Mouse (Mus musculus): ENCODE measurements around the gene Macrod2. TPM values are rescaled to one million over a fixed set of nuclear protein-coding genes. Genes with fewer than 3 reads are reported as not detected.
A peak's percentile ranks its signal among the peaks of the same experiment; 100 is the strongest.

Macrod2 gene
- total and polyA plus RNA-seq, 2 experiments from 2014 or later, result 37.3 to 67.2 TPM

GRCm38 (mm10) chr2:140427283-140427682 lies 32.2 kb downstream of the Macrod2 start:
- no peak overlapping the region for H3K4me2 ChIP-seq (ENCODE audit: low read depth, low read length, poor library complexity, severe bottlenecking)
- no peaks in the 10 kb centered on the region for H3K27me3 ChIP-seq (ENCODE audit: insufficient read depth, low read length)
- no peak overlapping the region for H3K4me3 ChIP-seq (ENCODE audit: low read depth, low read length)
- peak; percentile 80 for TF ChIP-seq CTCF (IDR thresholded peaks at IDR 0.05)
- no peaks in the 10 kb centered on the region for H3K4me1 ChIP-seq (ENCODE audit: insufficient read depth, low read length)
- no peak overlapping the region for H3K9ac ChIP-seq (replicated peaks; ENCODE audit: low read length, poor library complexity, severe bottlenecking)
- ATAC-seq (ENCODE audit: low FRiP score), result no peak
- no peak overlapping the region for H3K27ac ChIP-seq (ENCODE audit: low read depth, low read length)
- H3K36me3 ChIP-seq (ENCODE audit: insufficient read depth, low read length), result no peaks in the 10 kb centered on the region
- WGBS, result 16% methylated on average over 4 of the region's 4 CpGs
- H3K9me3 ChIP-seq (ENCODE audit: low read length), result no peaks in the 10 kb centered on the region
- DNase-seq (ENCODE audit: low spot score), result peak; percentile 70

- WGBS, result 83% methylated on average over 4 of the region's 4 CpGs
- ATAC-seq (ENCODE audit: low FRiP score) (no peak), DNase-seq (ENCODE audit: low spot score) (no peak)
- no peak overlapping the region for H3K4me3 ChIP-seq (ENCODE audit: low read depth, low read length)
- no peak overlapping the region for H3K4me2 ChIP-seq (ENCODE audit: low read depth, low read length, poor library complexity, severe bottlenecking)
- no peaks in the 10 kb centered on the region for H3K36me3 ChIP-seq (ENCODE audit: insufficient read depth, low read length)
- H3K27ac ChIP-seq (ENCODE audit: low read depth, low read length), result no peak overlapping the region
- no peaks in the 10 kb centered on the region for H3K4me1 ChIP-seq (ENCODE audit: insufficient read depth, low read length)
- H3K9ac ChIP-seq (replicated peaks; ENCODE audit: low read length, poor library complexity, severe bottlenecking), result no peak overlapping the region
- no peaks in the 10 kb centered on the region for H3K27me3 ChIP-seq (ENCODE audit: insufficient read depth, low read length)
- no peak for TF ChIP-seq CTCF (IDR thresholded peaks at IDR 0.05)
- no peaks in the 10 kb centered on the region for H3K9me3 ChIP-seq (ENCODE audit: low read length)
Observed at GRCm38 (mm10) chr2:140439081-140439480, 44.0 kb downstream of the Macrod2 start.

GRCm38 (mm10) chr2:140448636-140449035 lies 53.5 kb downstream of the Macrod2 start:
- no peaks in the 10 kb centered on the region for H3K4me1 ChIP-seq (ENCODE audit: insufficient read depth, low read length)
- no peak overlapping the region for H3K9ac ChIP-seq (replicated peaks; ENCODE audit: low read length, poor library complexity, severe bottlenecking)
- H3K36me3 ChIP-seq (ENCODE audit: insufficient read depth, low read length), result no peaks in the 10 kb centered on the region
- no peaks in the 10 kb centered on the region for H3K27me3 ChIP-seq (ENCODE audit: insufficient read depth, low read length)
- no peak overlapping the region for H3K27ac ChIP-seq (ENCODE audit: low read depth, low read length)
- H3K4me3 ChIP-seq (ENCODE audit: low read depth, low read length), result no peak overlapping the region
- H3K4me2 ChIP-seq (ENCODE audit: low read depth, low read length, poor library complexity, severe bottlenecking), result no peak overlapping the region
- ATAC-seq (ENCODE audit: low FRiP score) (no peak), DNase-seq (ENCODE audit: low spot score) (no peak)
- 77% methylated on average over 2 of the region's 2 CpGs for WGBS
- no peak for TF ChIP-seq CTCF (IDR thresholded peaks at IDR 0.05)
- no peaks in the 10 kb centered on the region for H3K9me3 ChIP-seq (ENCODE audit: low read length)

- no peak overlapping the region for H3K4me3 ChIP-seq (ENCODE audit: low read depth, low read length)
- H3K9ac ChIP-seq (replicated peaks; ENCODE audit: low read length, poor library complexity, severe bottlenecking), result no peak overlapping the region
- no peak overlapping the region for H3K4me2 ChIP-seq (ENCODE audit: low read depth, low read length, poor library complexity, severe bottlenecking)
- H3K4me1 ChIP-seq (ENCODE audit: insufficient read depth, low read length), result no peaks in the 10 kb centered on the region
- no peaks in the 10 kb centered on the region for H3K27me3 ChIP-seq (ENCODE audit: insufficient read depth, low read length)
- H3K27ac ChIP-seq (ENCODE audit: low read depth, low read length), result no peak overlapping the region
- 94% methylated on average over 2 of the region's 2 CpGs for WGBS
- no peaks in the 10 kb centered on the region for H3K9me3 ChIP-seq (ENCODE audit: low read length)
- DNase-seq (ENCODE audit: low spot score) (no peak), ATAC-seq (ENCODE audit: low FRiP score) (no peak)
- no peak for TF ChIP-seq CTCF (IDR thresholded peaks at IDR 0.05)
- H3K36me3 ChIP-seq (ENCODE audit: insufficient read depth, low read length), result no peaks in the 10 kb centered on the region
Observed at GRCm38 (mm10) chr2:140475770-140476169, 80.7 kb downstream of the Macrod2 start.

GRCm38 (mm10) chr2:140476891-140477290 lies 81.8 kb downstream of the Macrod2 start:
- Histone ChIP-seq H3K4me2 (ENCODE audit: low read depth, low read length, poor library complexity, severe bottlenecking) (no peak overlapping the region), H3K9me3 (ENCODE audit: low read length) (no peaks in the 10 kb centered on the region), H3K4me3 (ENCODE audit: low read depth, low read length) (no peak overlapping the region), H3K4me1 (ENCODE audit: insufficient read depth, low read length) (no peaks in the 10 kb centered on the region), H3K9ac (replicated peaks; ENCODE audit: low read length, poor library complexity, severe bottlenecking) (no peak overlapping the region), H3K36me3 (ENCODE audit: insufficient read depth, low read length) (no peaks in the 10 kb centered on the region), H3K27me3 (ENCODE audit: insufficient read depth, low read length) (no peaks in the 10 kb centered on the region), H3K27ac (ENCODE audit: low read depth, low read length) (no peak overlapping the region)
- 81% methylated on average over 4 of the region's 4 CpGs for WGBS
- TF ChIP-seq CTCF (IDR thresholded peaks at IDR 0.05), result no peak
- DNase-seq (ENCODE audit: low spot score) (peak; percentile 55), ATAC-seq (ENCODE audit: low FRiP score) (no peak)

GRCm38 (mm10) chr2:140482604-140483003 lies 87.5 kb downstream of the Macrod2 start:
- ATAC-seq (ENCODE audit: low FRiP score) (no peak), DNase-seq (ENCODE audit: low spot score) (no peak)
- no peak overlapping the region for H3K4me3 ChIP-seq (ENCODE audit: low read depth, low read length)
- WGBS, result 61% methylated on average over 2 of the region's 2 CpGs
- H3K36me3 ChIP-seq (ENCODE audit: insufficient read depth, low read length), result no peaks in the 10 kb centered on the region
- H3K27ac ChIP-seq (ENCODE audit: low read depth, low read length), result no peak overlapping the region
- H3K9ac ChIP-seq (replicated peaks; ENCODE audit: low read length, poor library complexity, severe bottlenecking), result no peak overlapping the region
- no peaks in the 10 kb centered on the region for H3K9me3 ChIP-seq (ENCODE audit: low read length)
- no peak overlapping the region for H3K4me2 ChIP-seq (ENCODE audit: low read depth, low read length, poor library complexity, severe bottlenecking)
- H3K27me3 ChIP-seq (ENCODE audit: insufficient read depth, low read length), result no peaks in the 10 kb centered on the region
- no peak for TF ChIP-seq CTCF (IDR thresholded peaks at IDR 0.05)
- no peaks in the 10 kb centered on the region for H3K4me1 ChIP-seq (ENCODE audit: insufficient read depth, low read length)

Data from midbrain, postnatal 0 days (tissue).